Mouse (Mus musculus) lung, postnatal 25 days (tissue): Measurements from ENCODE around the gene Pfkfb2.

Source experiments
- DNase-seq: peaks from one replicate; pipeline ENCODE4 v3.0.0; 2022; ENCODE audit warnings: low spot score

Gene Pfkfb2

GRCm38 (mm10) chr1:130729153-130729552 is at the start of gene Pfkfb2:
Gene Pfkfb2 (minus strand): TSS chr1:130729253.
- DNase-seq, result no peak

GRCm38 (mm10) chr1:130776645-130777044 is 47.6 kb upstream of the Pfkfb2 start:
- DNase-seq, result peak; percentile 39

GRCm38 (mm10) chr1:130775691-130776331 is 46.8 kb upstream of the Pfkfb2 start:
- peak; percentile 29 for DNase-seq

GRCm38 (mm10) chr1:130775234-130775633 is 46.2 kb upstream of the Pfkfb2 start:
- DNase-seq, result no peak

GRCm38 (mm10) chr1:130770981-130771494 is 42.0 kb upstream of the Pfkfb2 start:
- DNase-seq, result no peak

GRCm38 (mm10) chr1:130770487-130770886 is 41.4 kb upstream of the Pfkfb2 start:
- peak; percentile 91 for DNase-seq

- peak; percentile 43 for DNase-seq
Observed at GRCm38 (mm10) chr1:130769925-130770324, 40.9 kb upstream of the Pfkfb2 start.

- peak; percentile 68 for DNase-seq
Observed at GRCm38 (mm10) chr1:130767066-130767465, 38.0 kb upstream of the Pfkfb2 start.

- peak; percentile 94 for DNase-seq
Observed at GRCm38 (mm10) chr1:130764027-130764461, 35.0 kb upstream of the Pfkfb2 start.

- DNase-seq, result no peak
Observed at GRCm38 (mm10) chr1:130762045-130762760, 33.1 kb upstream of the Pfkfb2 start.

- DNase-seq, result peak; percentile 67
Observed at GRCm38 (mm10) chr1:130761597-130761996, 32.5 kb upstream of the Pfkfb2 start.

- no peak for DNase-seq
Observed at GRCm38 (mm10) chr1:130759689-130760088, 30.6 kb upstream of the Pfkfb2 start.

GRCm38 (mm10) chr1:130746819-130747218 is 17.8 kb upstream of the Pfkfb2 start:
- no peak for DNase-seq

- DNase-seq, result no peak
Observed at GRCm38 (mm10) chr1:130745591-130745990, 16.5 kb upstream of the Pfkfb2 start.

GRCm38 (mm10) chr1:130744961-130745360 is 15.9 kb upstream of the Pfkfb2 start:
- DNase-seq, result no peak

GRCm38 (mm10) chr1:130744217-130744616 is 15.2 kb upstream of the Pfkfb2 start:
- DNase-seq, result no peak

GRCm38 (mm10) chr1:130743775-130744174 is 14.7 kb upstream of the Pfkfb2 start:
- no peak for DNase-seq

- no peak for DNase-seq
Observed at GRCm38 (mm10) chr1:130742201-130742600, 13.1 kb upstream of the Pfkfb2 start.

- peak; percentile 42 for DNase-seq
Observed at GRCm38 (mm10) chr1:130740781-130741720, 12.0 kb upstream of the Pfkfb2 start.

GRCm38 (mm10) chr1:130740227-130740648 is 11.2 kb upstream of the Pfkfb2 start:
- peak; percentile 52 for DNase-seq

- no peak for DNase-seq
Observed at GRCm38 (mm10) chr1:130739636-130740035, 10.6 kb upstream of the Pfkfb2 start.

- DNase-seq, result no peak
Observed at GRCm38 (mm10) chr1:130738551-130739106, 9.6 kb upstream of the Pfkfb2 start.
